Mouse (Mus musculus) liver, embryonic 13.5 days (tissue): Measurements from ENCODE around the gene Crbn. TPM values are rescaled to one million over a fixed set of nuclear protein-coding genes. Genes with fewer than 3 reads are reported as not detected.

Source experiments
- ATAC-seq: fragments of 200-750 bp; cut with Nextera tagmentation; 2 replicates; pipeline ENCODE4 v1.8.0; 2017; ENCODE audit warnings: low read depth, mild to moderate bottlenecking, moderate number of reproducible peaks, moderate library complexity
- DNase-seq: peaks from one replicate; pipeline ENCODE4 v3.0.0; 2022
- H3K27ac ChIP-seq: fragments of 300-500 bp; sonication (generic); 2 replicates; pipeline ENCODE4 v1.5.1; 2015; ENCODE audit warnings: moderate library complexity, mild to moderate bottlenecking, inconsistent platforms
- H3K27me3 ChIP-seq: fragments of 300-500 bp; sonication (generic); 2 replicates; pipeline ENCODE4 v1.6.1; 2015; ENCODE audit warnings: mild to moderate bottlenecking, inconsistent platforms
- H3K36me3 ChIP-seq: fragments of 300-500 bp; sonication (generic); 2 replicates; pipeline ENCODE4 v1.6.1; 2015; ENCODE audit warnings: mild to moderate bottlenecking, inconsistent platforms
- H3K4me1 ChIP-seq: fragments of 300-500 bp; sonication (generic); replicated peaks from 2 replicates; pipeline ENCODE4 v1.6.1; 2015; ENCODE audit warnings: inconsistent platforms
- H3K4me2 ChIP-seq: fragments of 300-500 bp; sonication (generic); 2 replicates; pipeline ENCODE4 v1.6.1; 2015; ENCODE audit warnings: inconsistent platforms, mild to moderate bottlenecking, moderate library complexity
- H3K4me3 ChIP-seq: fragments of 300-500 bp; sonication (generic); replicated peaks from 2 replicates; pipeline ENCODE4 v1.5.1; 2015; ENCODE audit warnings: mild to moderate bottlenecking, inconsistent platforms
- H3K9ac ChIP-seq: fragments of 300-500 bp; sonication (generic); 2 replicates; pipeline ENCODE4 v1.6.1; 2015; ENCODE audit warnings: mild to moderate bottlenecking, inconsistent platforms
- H3K9me3 ChIP-seq: fragments of 300-500 bp; sonication (generic); replicated peaks from 2 replicates; pipeline ENCODE4 v1.6.1; 2016; ENCODE audit warnings: inconsistent platforms
- WGBS: fragments of 180-500 bp; shearing (Covaris S2); methylation state at CpG from one replicate; pipeline ENCODE4 v1.1.7; 2015; ENCODE audit not compliant: insufficient replicate concordance; 5-methylcytosine and 5-hydroxymethylcytosine counted together
- polyA plus RNA-seq: library from polyadenylated mRNA; unstranded; fragments of >200 nt; fragmentation: Nextera tagmentation; extraction: Ambion mirVana; gene quantifications from 2 replicates; pipeline ENCODE4 v1.2.1, GENCODE M21; 2015

Gene Crbn
- polyA plus RNA-seq: 21.4 and 25.9 TPM in 2 replicates

DNA sequence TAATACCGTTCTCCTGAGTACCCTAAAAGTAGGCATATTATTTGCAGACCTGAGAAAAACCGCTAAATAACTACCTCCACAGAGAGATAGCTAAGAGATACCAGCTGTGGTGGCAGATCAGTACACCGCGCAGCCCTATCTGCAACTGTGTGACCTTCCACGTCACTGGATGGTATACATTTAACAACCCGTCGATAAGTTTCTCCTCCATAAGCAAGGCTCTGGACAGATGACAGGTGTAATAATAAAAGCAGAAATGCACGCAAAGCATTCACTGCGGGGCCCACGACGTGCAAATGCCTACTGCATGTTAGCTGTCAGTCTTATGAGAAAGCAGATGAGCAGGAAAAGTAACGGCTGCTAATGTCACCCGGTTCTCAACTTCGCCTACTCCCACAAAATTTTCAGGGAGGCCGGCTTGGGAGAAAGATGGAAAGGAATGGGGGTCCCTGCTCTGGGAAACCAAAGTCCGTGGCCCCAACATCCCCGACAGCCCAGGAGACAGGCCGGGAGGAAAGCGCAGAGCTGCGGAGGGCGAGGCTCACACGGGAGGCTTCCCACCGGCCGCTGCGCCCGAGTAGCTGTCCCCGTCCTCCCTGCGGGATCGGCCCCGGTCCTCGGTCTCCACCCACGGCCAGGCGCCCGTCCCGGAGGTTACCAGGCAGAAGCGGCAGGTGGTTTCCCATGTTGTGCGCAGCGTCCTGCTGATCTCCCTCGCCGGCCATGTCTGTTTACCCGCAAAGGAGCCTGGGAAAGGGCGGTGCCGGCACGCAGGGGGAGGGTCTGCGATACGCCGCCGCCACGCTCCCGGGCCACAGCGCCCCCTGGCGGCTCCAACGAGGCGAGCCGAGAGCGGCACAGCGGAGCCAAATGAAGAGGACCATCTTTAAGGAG lies at the start of gene Crbn:
Gene Crbn, minus strand, starts transcription at position 745 of the 894 bp plus-strand sequence.
- Histone ChIP-seq H3K4me2 (peak within 1 kb of the TSS; percentile 86), H3K4me1 (peaks cover 18% of the 10 kb centered on the region), H3K9ac (peak within 1 kb of the TSS; percentile 83), H3K27me3 (no peaks in the 10 kb centered on the region), H3K36me3 (peaks cover 5% of the 10 kb centered on the region; the same call in 1 of the 2 replicates), H3K9me3 (no peaks in the 10 kb centered on the region), H3K4me3 (peak within 1 kb of the TSS; percentile 88), H3K27ac (peak within 1 kb of the TSS; percentile 63)
- WGBS: under 1% methylated on average over 57 of the region's 57 CpGs
- ATAC-seq (peak; percentile 94), DNase-seq (peak; percentile 83)

DNA sequence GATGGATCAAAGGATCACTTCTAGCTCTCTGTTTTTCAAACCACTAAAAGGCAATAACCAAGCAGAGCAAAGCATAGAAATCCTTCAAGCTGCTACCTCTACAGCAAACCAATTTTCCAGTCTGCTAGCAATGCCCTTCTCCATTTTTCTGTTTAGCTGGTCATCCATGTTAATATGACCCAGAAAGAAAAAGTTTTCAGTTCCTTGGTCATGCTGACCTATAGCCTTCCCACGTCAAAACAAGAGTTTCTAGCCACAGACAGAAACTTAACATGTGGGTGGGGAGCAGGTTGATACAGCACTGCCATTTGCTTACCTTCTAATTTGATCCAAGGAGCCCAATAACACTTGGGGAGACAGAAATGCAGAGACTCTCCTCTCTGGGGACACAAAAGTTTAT lies 40.3 kb upstream of the Crbn start:
- WGBS: 48% methylated on average over 1 of the region's 1 CpGs

DNA sequence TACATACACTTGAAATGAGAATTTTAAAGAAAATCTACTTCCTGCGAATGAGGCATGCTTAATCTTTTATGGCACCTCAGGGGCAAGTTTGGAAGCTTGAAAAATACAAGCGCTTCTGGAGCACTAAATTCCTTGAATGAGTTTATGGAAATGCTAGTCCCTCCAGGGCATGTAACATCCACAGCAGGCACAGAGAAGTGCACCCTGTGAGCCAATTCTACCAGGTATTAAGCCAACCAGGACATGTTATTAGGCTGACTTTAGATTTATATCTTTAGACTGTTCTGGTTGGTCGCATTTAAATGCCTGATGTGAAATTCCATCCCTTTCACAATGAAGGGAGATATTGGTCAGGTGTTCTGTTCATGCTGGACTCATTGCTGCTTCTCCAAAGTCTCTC lies 38.2 kb upstream of the Crbn start:
- H3K4me2 ChIP-seq: no peak overlapping the region
- no peak overlapping the region for H3K4me3 ChIP-seq
- no peaks in the 10 kb centered on the region for H3K36me3 ChIP-seq
- no peaks in the 10 kb centered on the region for H3K4me1 ChIP-seq
- H3K27ac ChIP-seq: no peak overlapping the region
- no peak overlapping the region for H3K9ac ChIP-seq
- no peaks in the 10 kb centered on the region for H3K9me3 ChIP-seq
- ATAC-seq: no peak
- DNase-seq: no peak
- H3K27me3 ChIP-seq: no peaks in the 10 kb centered on the region
- WGBS: 76% methylated on average over 3 of the region's 3 CpGs

More for the DNA sequence above, 40.3 kb upstream of the Crbn start:
- H3K9ac ChIP-seq: no peak overlapping the region
- no peak overlapping the region for H3K27ac ChIP-seq
- ATAC-seq (no peak), DNase-seq (no peak)
- H3K36me3 ChIP-seq: no peaks in the 10 kb centered on the region
- no peak overlapping the region for H3K4me3 ChIP-seq
- H3K4me1 ChIP-seq: no peaks in the 10 kb centered on the region
- no peaks in the 10 kb centered on the region for H3K9me3 ChIP-seq
- no peak overlapping the region for H3K4me2 ChIP-seq
- H3K27me3 ChIP-seq: no peaks in the 10 kb centered on the region

DNA sequence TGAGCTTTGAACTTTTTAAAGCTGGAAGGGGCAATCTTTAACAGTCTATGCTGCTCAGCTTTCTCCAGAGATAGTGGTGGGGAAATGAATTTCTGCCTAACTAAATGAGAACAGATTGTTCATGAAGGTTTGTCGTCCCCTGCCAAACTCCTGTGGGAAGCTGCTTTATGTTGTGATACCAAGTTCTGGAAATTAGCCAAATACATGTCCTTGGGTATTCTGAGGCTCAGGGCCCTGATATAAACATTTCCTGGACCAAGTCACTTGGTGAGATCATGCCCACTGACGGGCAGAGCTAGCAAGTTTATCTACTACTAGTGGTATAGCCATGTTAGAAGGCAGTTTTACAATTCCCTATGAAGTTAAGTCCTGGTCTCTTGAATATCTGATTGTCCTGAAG lies 35.4 kb upstream of the Crbn start:
- no peak for DNase-seq
- Histone ChIP-seq H3K4me1 (no peaks in the 10 kb centered on the region), H3K9me3 (no peaks in the 10 kb centered on the region), H3K27me3 (no peaks in the 10 kb centered on the region), H3K27ac (no peak overlapping the region), H3K4me2 (no peak overlapping the region), H3K9ac (no peak overlapping the region), H3K36me3 (no peaks in the 10 kb centered on the region), H3K4me3 (no peak overlapping the region)
- no peak for ATAC-seq
- 46% methylated on average over 2 of the region's 2 CpGs for WGBS

DNA sequence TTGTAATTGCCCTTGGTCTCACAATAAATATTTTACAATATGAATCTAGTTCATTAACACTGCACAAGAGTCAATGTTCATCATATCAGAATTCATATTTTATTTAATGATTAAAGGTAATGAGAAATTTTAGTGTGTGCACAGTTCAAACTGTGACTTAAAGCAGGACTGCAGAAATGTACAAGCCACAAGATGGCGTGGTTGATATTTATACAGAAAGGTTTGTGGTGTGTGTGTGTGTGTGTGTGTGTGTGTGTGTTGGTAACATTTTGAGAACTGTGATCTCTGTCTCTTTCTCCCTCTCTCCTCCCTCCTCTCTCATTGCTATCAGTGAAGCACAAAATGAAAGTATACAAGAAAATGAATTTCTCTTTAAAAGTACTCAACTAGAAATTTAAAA lies 22.5 kb upstream of the Crbn start:
- DNase-seq (no peak), ATAC-seq (no peak)
- Histone ChIP-seq H3K36me3 (no peaks in the 10 kb centered on the region), H3K9me3 (no peaks in the 10 kb centered on the region), H3K4me3 (no peak overlapping the region), H3K4me1 (no peaks in the 10 kb centered on the region), H3K27me3 (no peaks in the 10 kb centered on the region), H3K4me2 (no peak overlapping the region), H3K9ac (no peak overlapping the region), H3K27ac (no peak overlapping the region)
- WGBS: 49% methylated on average over 1 of the region's 1 CpGs

DNA sequence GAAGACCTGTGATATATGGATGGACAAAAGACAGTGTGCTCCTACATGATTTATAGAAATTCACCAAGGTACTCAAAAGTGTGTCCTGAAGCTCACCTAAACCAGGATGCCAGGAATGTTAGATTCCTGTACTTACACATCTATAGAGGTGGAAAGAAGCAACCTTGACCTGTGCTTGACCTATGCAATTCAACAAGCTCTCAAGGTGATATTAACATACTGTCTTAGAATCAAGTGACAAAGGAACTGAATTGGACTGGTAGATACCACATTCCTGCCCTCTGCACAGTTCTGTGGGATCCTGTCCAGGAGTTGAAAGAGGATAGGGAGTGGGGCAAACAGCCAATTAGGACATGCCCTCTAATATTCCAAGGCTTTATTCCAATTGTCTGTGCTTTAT lies 20.7 kb upstream of the Crbn start:
- Histone ChIP-seq H3K36me3 (no peaks in the 10 kb centered on the region), H3K27me3 (no peaks in the 10 kb centered on the region), H3K4me2 (no peak overlapping the region), H3K9ac (no peak overlapping the region), H3K4me1 (no peaks in the 10 kb centered on the region), H3K9me3 (no peaks in the 10 kb centered on the region), H3K4me3 (no peak overlapping the region), H3K27ac (no peak overlapping the region)
- ATAC-seq (no peak), DNase-seq (no peak)

DNA sequence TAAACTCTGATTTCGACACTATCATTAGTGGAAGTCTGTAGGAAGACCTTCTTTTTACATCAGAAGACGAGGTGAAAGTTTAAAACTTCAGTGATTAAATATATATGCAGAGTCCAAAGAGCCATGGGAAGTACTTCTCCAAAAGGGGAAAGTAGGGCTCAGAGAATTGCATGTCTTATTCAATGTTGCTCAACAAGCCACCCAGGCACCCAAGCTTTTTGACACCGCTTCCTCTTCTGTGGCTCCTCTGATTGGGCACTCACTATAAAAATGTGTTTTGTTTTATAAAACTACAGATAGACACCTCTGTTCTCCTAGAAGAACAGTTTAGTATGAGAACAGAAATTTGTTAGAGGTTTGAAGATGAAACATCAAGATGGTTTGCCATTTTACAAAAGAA lies 20.0 kb upstream of the Crbn start:
- no peak for DNase-seq
- H3K27me3 ChIP-seq: no peaks in the 10 kb centered on the region
- H3K9me3 ChIP-seq: no peaks in the 10 kb centered on the region
- H3K9ac ChIP-seq: no peak overlapping the region
- no peak overlapping the region for H3K4me2 ChIP-seq
- no peak overlapping the region for H3K27ac ChIP-seq
- no peaks in the 10 kb centered on the region for H3K36me3 ChIP-seq
- WGBS: 50% methylated on average over 3 of the region's 3 CpGs
- ATAC-seq: no peak
- H3K4me3 ChIP-seq: no peak overlapping the region
- H3K4me1 ChIP-seq: no peaks in the 10 kb centered on the region

DNA sequence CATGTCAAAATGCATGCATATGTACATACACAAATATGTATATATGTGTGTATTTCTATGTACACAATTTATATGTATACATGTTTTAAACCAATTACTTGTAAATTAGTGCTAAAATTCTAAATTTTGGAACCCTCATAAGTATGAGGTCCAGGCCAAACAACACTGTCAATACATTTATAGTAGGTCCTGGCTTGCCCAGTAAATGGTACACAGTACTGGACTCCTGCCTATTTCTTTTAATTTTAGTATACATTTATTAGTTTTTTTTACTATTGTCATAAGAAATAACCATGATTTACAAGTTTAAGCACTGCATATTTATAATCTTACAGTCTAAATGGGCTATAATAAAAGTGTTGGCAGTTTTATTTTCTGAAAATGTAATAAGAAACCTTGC lies 19.4 kb upstream of the Crbn start:
- no peak for DNase-seq
- Histone ChIP-seq H3K27me3 (no peaks in the 10 kb centered on the region), H3K36me3 (no peaks in the 10 kb centered on the region), H3K9ac (no peak overlapping the region), H3K4me3 (no peak overlapping the region), H3K9me3 (no peaks in the 10 kb centered on the region), H3K4me2 (no peak overlapping the region), H3K4me1 (no peaks in the 10 kb centered on the region), H3K27ac (no peak overlapping the region)
- no peak for ATAC-seq

DNA sequence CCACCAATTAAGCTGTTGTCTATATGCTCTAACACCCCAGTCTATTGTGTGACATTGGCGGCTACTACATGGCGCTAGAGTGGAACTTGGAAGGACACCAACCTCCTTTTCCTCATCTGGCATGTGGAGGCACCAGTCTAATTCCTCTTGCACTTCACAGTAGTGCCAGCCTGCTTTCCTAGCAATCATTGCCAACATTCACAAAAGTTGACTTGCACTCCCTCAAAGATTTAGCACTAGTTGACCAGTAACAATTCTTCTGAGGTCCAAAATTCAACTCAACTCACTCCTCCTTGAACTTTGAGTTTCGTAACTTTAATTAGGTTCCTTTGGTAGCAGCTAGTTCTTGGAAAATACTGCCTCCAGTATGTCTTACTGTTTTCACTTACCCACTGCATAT lies 10.8 kb upstream of the Crbn start:
- Histone ChIP-seq H3K36me3 (no peaks in the 10 kb centered on the region), H3K4me3 (no peak overlapping the region), H3K27me3 (no peaks in the 10 kb centered on the region), H3K27ac (no peak overlapping the region), H3K4me2 (no peak overlapping the region), H3K9ac (no peak overlapping the region), H3K9me3 (no peaks in the 10 kb centered on the region), H3K4me1 (no peaks in the 10 kb centered on the region)
- DNase-seq (no peak), ATAC-seq (no peak)
- 64% methylated on average over 3 of the region's 3 CpGs for WGBS

DNA sequence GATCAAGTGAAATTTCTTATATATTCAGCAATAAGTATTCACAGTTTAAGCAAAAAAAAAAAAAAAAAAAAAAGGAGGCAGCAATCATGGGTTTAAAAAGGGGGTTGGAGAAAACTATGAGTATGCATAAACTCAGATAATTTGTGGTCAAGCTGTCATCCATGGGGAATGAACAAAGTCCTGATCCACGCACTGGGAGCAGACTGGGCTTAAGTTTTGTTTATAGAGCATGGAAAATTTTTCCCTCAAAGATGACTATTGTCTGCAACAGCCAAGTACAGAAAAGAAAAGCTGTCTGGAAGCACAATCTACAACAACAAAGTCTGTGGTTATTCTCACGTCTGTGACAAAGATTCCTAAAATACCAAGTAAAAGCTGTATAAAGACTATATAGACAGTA lies 9.3 kb upstream of the Crbn start:
- Histone ChIP-seq H3K4me1 (no peaks in the 10 kb centered on the region), H3K27ac (no peak overlapping the region), H3K27me3 (no peaks in the 10 kb centered on the region), H3K36me3 (no peaks in the 10 kb centered on the region), H3K9ac (no peak overlapping the region), H3K4me2 (no peak overlapping the region), H3K9me3 (no peaks in the 10 kb centered on the region), H3K4me3 (no peak overlapping the region)
- ATAC-seq: no peak
- no peak for DNase-seq
- WGBS: 46% methylated on average over 2 of the region's 2 CpGs

DNA sequence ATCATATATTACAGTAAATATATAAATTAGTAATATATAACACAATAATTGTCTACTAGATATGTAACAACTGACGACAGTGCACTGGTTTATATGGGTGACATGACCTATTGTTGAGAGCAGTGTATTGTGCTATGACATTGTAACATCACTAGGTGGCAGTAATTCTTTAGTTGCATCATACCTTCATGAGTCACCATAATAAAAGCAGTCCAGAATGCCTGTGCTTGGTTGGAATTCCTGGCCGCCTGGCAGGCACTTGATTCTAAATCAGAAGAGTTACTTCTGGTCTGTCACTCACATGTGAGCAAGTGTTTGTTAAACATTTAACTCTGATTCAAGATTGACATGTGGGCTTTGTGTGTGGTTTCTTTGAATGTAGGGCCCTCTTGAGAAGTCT lies 5.0 kb upstream of the Crbn start:
- H3K27me3 ChIP-seq: no peaks in the 10 kb centered on the region
- no peak overlapping the region for H3K4me2 ChIP-seq
- ATAC-seq: no peak
- H3K9me3 ChIP-seq: no peaks in the 10 kb centered on the region
- H3K4me1 ChIP-seq: 0 out of 2 replicates have a peak, but pooled peaks cover 2% of the 10 kb centered on the region
- no peak overlapping the region for H3K9ac ChIP-seq
- no peaks in the 10 kb centered on the region for H3K36me3 ChIP-seq
- no peak overlapping the region for H3K4me3 ChIP-seq
- DNase-seq: no peak
- 29% methylated on average over 2 of the region's 2 CpGs for WGBS
- no peak overlapping the region for H3K27ac ChIP-seq

DNA sequence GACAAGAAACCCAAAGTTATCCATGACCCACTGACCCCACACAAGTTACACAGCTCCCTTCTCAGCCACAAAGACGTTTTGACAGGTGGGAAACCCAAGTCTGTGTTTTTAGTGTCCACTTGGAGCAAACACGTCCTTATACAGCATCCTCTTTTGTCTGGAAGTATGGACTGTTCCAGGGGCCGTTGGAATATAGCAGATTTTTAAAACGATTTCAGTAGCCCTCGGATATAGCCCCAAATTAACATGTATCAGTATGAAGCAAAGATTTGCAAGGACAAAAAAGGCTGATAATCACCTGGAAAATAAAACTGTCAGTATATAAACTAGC lies 315 bp upstream of the Crbn start:
- H3K4me2 ChIP-seq: peak overlapping the region; percentile 86
- ATAC-seq: no peak

More for the DNA sequence above, 315 bp upstream of the Crbn start:
- DNase-seq: no peak
- Histone ChIP-seq H3K4me1 (peaks cover 18% of the 10 kb centered on the region), H3K4me3 (peak overlapping the region; percentile 88), H3K9me3 (no peaks in the 10 kb centered on the region), H3K27ac (no peak overlapping the region), H3K36me3 (no peaks in the 10 kb centered on the region), H3K27me3 (no peaks in the 10 kb centered on the region), H3K9ac (no peak overlapping the region)
- WGBS: 43% methylated on average over 5 of the region's 5 CpGs
